Mouse (Mus musculus) stomach, adult 2 months (tissue): Measurements from ENCODE around the gene Snx8. TPM values are rescaled to one million over a fixed set of nuclear protein-coding genes. Genes with fewer than 3 reads are reported as not detected.

Experiments
- polyA plus RNA-seq: library from polyadenylated mRNA; depleted of rRNA; stranded (reverse); fragments of >200 nt; gene quantifications from 2 replicates; pipeline ENCODE4 v1.2.3, GENCODE M21; 2012; rRNA removed

Gene Snx8
- 6.2 and 7.8 TPM in 2 replicates for polyA plus RNA-seq

GRCm38 (mm10) chr5:140388588-140389576 is at the start of gene Snx8:
TSS of gene Snx8 (minus strand) at chr5:140389262.

DNA sequence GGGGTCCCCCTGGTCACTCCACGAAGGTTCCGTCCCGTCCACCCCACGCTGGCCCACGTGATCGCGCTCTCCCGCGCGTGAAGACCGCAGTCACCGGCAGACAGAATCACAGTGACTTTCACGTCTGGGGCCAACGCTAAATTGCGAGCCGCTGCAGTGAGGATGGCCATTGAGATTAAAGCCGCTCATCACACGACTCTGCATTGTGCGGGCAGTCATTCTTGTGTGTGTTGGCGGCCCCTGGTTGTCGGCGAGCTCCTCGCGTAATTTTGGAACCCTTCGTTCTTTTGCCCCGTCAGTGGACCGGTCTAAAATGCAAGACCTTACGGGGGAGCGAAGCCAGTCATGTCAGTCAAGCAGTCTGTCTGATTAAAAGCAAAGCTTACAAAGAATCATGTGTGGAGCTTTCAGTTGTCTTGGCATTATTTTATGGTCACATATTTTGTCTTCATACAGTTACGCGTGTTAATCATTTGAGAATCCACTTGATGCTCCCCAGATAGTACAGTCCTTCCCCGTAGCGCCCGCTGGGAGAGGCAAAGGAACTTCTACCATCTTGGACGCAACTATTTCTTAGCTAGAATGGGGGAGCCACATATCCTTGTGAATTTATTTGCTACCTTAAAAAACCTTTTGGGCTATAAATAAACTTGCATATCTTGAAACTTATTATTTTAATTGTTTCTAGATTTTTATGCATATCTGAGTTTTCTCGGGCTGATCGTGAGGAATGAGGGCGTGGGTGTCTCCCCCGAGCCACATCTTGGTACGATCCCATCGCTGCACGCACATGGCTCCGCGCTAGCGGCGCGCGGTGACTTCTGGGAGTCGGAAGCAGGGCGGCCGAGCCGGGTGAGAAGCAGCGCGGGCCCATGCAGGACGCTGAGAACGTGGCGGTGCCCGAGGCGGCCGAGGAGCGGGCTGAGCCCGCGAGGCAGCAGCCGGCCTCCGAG is 29.7 kb upstream of the Snx8 start, which contains the start of gene Eif3b:
Eif3b (plus strand) TSS at position 840 of the 953 bp plus-strand sequence.

GRCm38 (mm10) chr5:140331615-140332512 is 57.2 kb downstream of the Snx8 start, which contains the start of gene Mrm2:
TSS of gene Mrm2 (minus strand) at chr5:140331898.

DNA sequence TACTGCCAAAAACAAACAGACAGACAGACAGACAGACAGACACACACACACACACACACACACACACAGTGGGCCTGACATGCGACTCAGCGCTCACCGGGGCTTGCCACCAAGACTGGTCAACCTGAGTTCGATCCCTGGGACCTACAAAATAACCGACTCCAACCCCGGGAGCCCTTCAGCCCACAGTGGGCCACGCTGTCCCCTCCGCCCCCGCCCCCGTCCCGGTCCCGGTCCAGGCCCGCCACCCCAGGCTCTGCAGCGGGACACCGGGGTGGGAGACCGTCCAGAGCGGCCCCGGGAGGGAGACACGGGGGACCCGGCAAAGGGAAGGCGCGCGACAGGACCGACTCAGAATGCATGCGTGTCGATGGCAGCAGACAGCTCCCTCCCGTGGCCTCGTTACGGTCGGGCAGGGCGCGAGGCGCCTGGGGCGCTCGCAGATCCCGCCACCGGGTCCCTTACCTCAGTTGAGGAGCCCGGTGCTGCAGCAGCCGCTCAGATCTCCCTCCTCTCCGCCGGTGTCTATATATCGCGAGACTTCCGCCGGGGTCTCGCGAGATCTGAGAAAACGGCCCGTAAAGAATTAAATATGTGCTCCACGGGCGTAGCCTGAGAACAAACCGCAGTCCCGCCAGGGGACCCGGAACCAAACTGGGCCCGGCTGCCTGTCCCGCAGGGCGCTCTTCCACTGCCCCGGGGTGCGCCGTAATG is 67.9 kb downstream of the Snx8 start, which contains the start of the genes Mad1l1 and Nudt1:
Mad1l1 (minus strand) TSS at position 511 of the 714 bp plus-strand sequence.
Nudt1 (plus strand) TSS at position 615 of the 714 bp plus-strand sequence.

Other genes with a start within 250 kb of the Snx8 start
- 14.5 and 14.8 TPM in 2 replicates for gene Mad1l1, start 67.7 kb downstream of the Snx8 start, polyA plus RNA-seq
- gene Nudt1, start 67.6 kb downstream of the Snx8 start, polyA plus RNA-seq: 1.8 and 3.2 TPM in 2 replicates
- 3.1 and 3.2 TPM in 2 replicates for gene Mrm2, start 57.4 kb downstream of the Snx8 start, polyA plus RNA-seq
- 56.8 and 66.9 TPM in 2 replicates for gene Eif3b, start 30.1 kb upstream of the Snx8 start, polyA plus RNA-seq
- not detected in 2 replicates for gene Gm4869, start 56.4 kb upstream of the Snx8 start, polyA plus RNA-seq
- 13.9 and 18.6 TPM in 2 replicates for gene Chst12, start 116.3 kb upstream of the Snx8 start, polyA plus RNA-seq
- gene Grifin, start 175.8 kb upstream of the Snx8 start, polyA plus RNA-seq: not detected in 2 replicates
- gene Lfng, start 218.1 kb upstream of the Snx8 start, polyA plus RNA-seq: 19.6 and 24.7 TPM in 2 replicates